Mouse (Mus musculus): Measurements from ENCODE around the gene Ctnnal1.

Ctnnal1 gene

GRCm38 (mm10) chr4:56858733-56859132, 6.3 kb downstream of the Ctnnal1 start:
- DNase-seq (ENCODE audit: low spot score) = no peak

- no peak for DNase-seq (ENCODE audit: low spot score)
These were observed 8.5 kb downstream of the Ctnnal1 start for GRCm38 (mm10) chr4:56856371-56856949.

- DNase-seq (ENCODE audit: low spot score) = no peak
These were observed 9.1 kb downstream of the Ctnnal1 start for GRCm38 (mm10) chr4:56855935-56856334.

- no peak for DNase-seq (ENCODE audit: low spot score)
These were observed 14.3 kb downstream of the Ctnnal1 start for GRCm38 (mm10) chr4:56850724-56851123.

- no peak for DNase-seq (ENCODE audit: low spot score)
These were observed 16.9 kb downstream of the Ctnnal1 start for GRCm38 (mm10) chr4:56848044-56848443.

GRCm38 (mm10) chr4:56847400-56847799, 17.6 kb downstream of the Ctnnal1 start:
- no peak for DNase-seq (ENCODE audit: low spot score)

GRCm38 (mm10) chr4:56845896-56846533, 19.0 kb downstream of the Ctnnal1 start:
- DNase-seq (ENCODE audit: low spot score) = no peak

- no peak for DNase-seq (ENCODE audit: low spot score)
These were observed 20.1 kb downstream of the Ctnnal1 start for GRCm38 (mm10) chr4:56844911-56845310.

- no peak for DNase-seq (ENCODE audit: low spot score)
These were observed 21.0 kb downstream of the Ctnnal1 start for GRCm38 (mm10) chr4:56843963-56844362.

- DNase-seq (ENCODE audit: low spot score) = no peak
These were observed 22.5 kb downstream of the Ctnnal1 start for GRCm38 (mm10) chr4:56842501-56842900.

- no peak for DNase-seq (ENCODE audit: low spot score)
These were observed 24.7 kb downstream of the Ctnnal1 start for GRCm38 (mm10) chr4:56840297-56840696.

GRCm38 (mm10) chr4:56837661-56838060, 27.3 kb downstream of the Ctnnal1 start:
- peak; percentile 23 for DNase-seq (ENCODE audit: low spot score)

GRCm38 (mm10) chr4:56831998-56832397, 33.0 kb downstream of the Ctnnal1 start:
- peak; percentile 38 for DNase-seq (ENCODE audit: low spot score)

- peak; percentile 21 for DNase-seq (ENCODE audit: low spot score)
These were observed 33.9 kb downstream of the Ctnnal1 start for GRCm38 (mm10) chr4:56831013-56831609.

GRCm38 (mm10) chr4:56829511-56829921, 35.5 kb downstream of the Ctnnal1 start:
- peak; percentile 73 for DNase-seq (ENCODE audit: low spot score)

GRCm38 (mm10) chr4:56828932-56829331, 36.1 kb downstream of the Ctnnal1 start:
- DNase-seq (ENCODE audit: low spot score) = no peak

- peak; percentile 24 for DNase-seq (ENCODE audit: low spot score)
These were observed 40.8 kb downstream of the Ctnnal1 start for GRCm38 (mm10) chr4:56824231-56824630.

- no peak for DNase-seq (ENCODE audit: low spot score)
These were observed 44.9 kb downstream of the Ctnnal1 start for GRCm38 (mm10) chr4:56820017-56820550.

- DNase-seq (ENCODE audit: low spot score) = no peak
These were observed 49.9 kb downstream of the Ctnnal1 start for GRCm38 (mm10) chr4:56815131-56815530.

GRCm38 (mm10) chr4:56812096-56812495, 52.9 kb downstream of the Ctnnal1 start:
- DNase-seq (ENCODE audit: low spot score) = no peak

- DNase-seq (ENCODE audit: low spot score) = no peak
These were observed 53.3 kb downstream of the Ctnnal1 start for GRCm38 (mm10) chr4:56811642-56812041.

GRCm38 (mm10) chr4:56809050-56809449, 55.9 kb downstream of the Ctnnal1 start:
- no peak for DNase-seq (ENCODE audit: low spot score)

- DNase-seq (ENCODE audit: low spot score) = no peak
These were observed 62.3 kb downstream of the Ctnnal1 start for GRCm38 (mm10) chr4:56802669-56803150.
